Mouse (Mus musculus) lung, embryonic 16.5 days (tissue): ENCODE measurements around the gene Ccnd1. TPM values are rescaled to one million over a fixed set of nuclear protein-coding genes. Genes with fewer than 3 reads are reported as not detected.
"Not testable (repeated sequence)": the region's sequence is repeated elsewhere in the genome, so short reads cannot be mapped to it uniquely, and the experiment has no call there.

Source experiments
- ATAC-seq: fragments of 200-750 bp; cut with Nextera tagmentation; 2 replicates; pipeline ENCODE4 v1.8.0; 2017; ENCODE audit warnings: low read depth, mild to moderate bottlenecking, moderate library complexity
- H3K27ac ChIP-seq: fragments of 300-500 bp; sonication (generic); 2 replicates; pipeline ENCODE4 v1.5.1; 2014; ENCODE audit warnings: mild to moderate bottlenecking, control low read depth, low read length
- H3K27me3 ChIP-seq: fragments of 300-500 bp; sonication (generic); 2 replicates; pipeline ENCODE4 v1.6.1; 2014; ENCODE audit warnings: low read depth, low read length, mixed read lengths; ENCODE audit not compliant: control insufficient read depth, insufficient read depth
- H3K36me3 ChIP-seq: fragments of 300-500 bp; sonication (generic); 2 replicates; pipeline ENCODE4 v1.6.1; 2014; ENCODE audit warnings: low read length; ENCODE audit not compliant: control insufficient read depth, insufficient read depth
- H3K4me1 ChIP-seq: fragments of 300-500 bp; sonication (generic); replicated peaks from 2 replicates; pipeline ENCODE4 v1.6.1; 2014; ENCODE audit warnings: low read length, mixed read lengths; ENCODE audit not compliant: control insufficient read depth, insufficient read depth
- H3K4me2 ChIP-seq: fragments of 300-500 bp; sonication (generic); 2 replicates; pipeline ENCODE4 v1.6.1; 2014; ENCODE audit warnings: low read depth, low read length, control low read depth
- H3K4me3 ChIP-seq: fragments of 300-500 bp; sonication (generic); 2 replicates; pipeline ENCODE4 v1.5.1; 2014; ENCODE audit warnings: mild to moderate bottlenecking, low read length, control low read depth
- H3K9ac ChIP-seq: fragments of 300-500 bp; sonication (generic); 2 replicates; pipeline ENCODE4 v1.6.1; 2014; ENCODE audit warnings: low read length, control low read depth
- H3K9me3 ChIP-seq: fragments of 300-500 bp; sonication (generic); 2 replicates; pipeline ENCODE4 v1.6.1; 2016; ENCODE audit warnings: low read length; ENCODE audit not compliant: control insufficient read depth
- WGBS: fragments of 180-500 bp; shearing (Covaris S2); extraction: QIAGEN DNeasy Blood & Tissue Kit; methylation state at CpG from one replicate; pipeline ENCODE4 v1.1.7; 2014; 5-methylcytosine and 5-hydroxymethylcytosine counted together
- polyA plus RNA-seq: library from polyadenylated mRNA; unstranded; fragments of >200 nt; fragmentation: Nextera tagmentation; extraction: Ambion mirVana; gene quantifications from 2 replicates; pipeline ENCODE4 v1.2.1, GENCODE M21; 2015

Ccnd1 gene
- polyA plus RNA-seq, 1 experiment from 2014 or later: 122 TPM

GRCm38 (mm10) chr7:144898506-144898905 is 41.2 kb downstream of the Ccnd1 start:
- H3K9me3 ChIP-seq: no peaks in the 10 kb centered on the region
- H3K27me3 ChIP-seq: peaks cover 52% of the 10 kb centered on the region
- no peak overlapping the region for H3K4me3 ChIP-seq
- no peak for ATAC-seq
- WGBS: 62% methylated on average over 6 of the region's 6 CpGs
- H3K27ac ChIP-seq: no peak overlapping the region
- no peak overlapping the region for H3K9ac ChIP-seq
- peaks cover 19% of the 10 kb centered on the region for H3K4me1 ChIP-seq
- H3K36me3 ChIP-seq: no peaks in the 10 kb centered on the region
- no peak overlapping the region for H3K4me2 ChIP-seq

DNA sequence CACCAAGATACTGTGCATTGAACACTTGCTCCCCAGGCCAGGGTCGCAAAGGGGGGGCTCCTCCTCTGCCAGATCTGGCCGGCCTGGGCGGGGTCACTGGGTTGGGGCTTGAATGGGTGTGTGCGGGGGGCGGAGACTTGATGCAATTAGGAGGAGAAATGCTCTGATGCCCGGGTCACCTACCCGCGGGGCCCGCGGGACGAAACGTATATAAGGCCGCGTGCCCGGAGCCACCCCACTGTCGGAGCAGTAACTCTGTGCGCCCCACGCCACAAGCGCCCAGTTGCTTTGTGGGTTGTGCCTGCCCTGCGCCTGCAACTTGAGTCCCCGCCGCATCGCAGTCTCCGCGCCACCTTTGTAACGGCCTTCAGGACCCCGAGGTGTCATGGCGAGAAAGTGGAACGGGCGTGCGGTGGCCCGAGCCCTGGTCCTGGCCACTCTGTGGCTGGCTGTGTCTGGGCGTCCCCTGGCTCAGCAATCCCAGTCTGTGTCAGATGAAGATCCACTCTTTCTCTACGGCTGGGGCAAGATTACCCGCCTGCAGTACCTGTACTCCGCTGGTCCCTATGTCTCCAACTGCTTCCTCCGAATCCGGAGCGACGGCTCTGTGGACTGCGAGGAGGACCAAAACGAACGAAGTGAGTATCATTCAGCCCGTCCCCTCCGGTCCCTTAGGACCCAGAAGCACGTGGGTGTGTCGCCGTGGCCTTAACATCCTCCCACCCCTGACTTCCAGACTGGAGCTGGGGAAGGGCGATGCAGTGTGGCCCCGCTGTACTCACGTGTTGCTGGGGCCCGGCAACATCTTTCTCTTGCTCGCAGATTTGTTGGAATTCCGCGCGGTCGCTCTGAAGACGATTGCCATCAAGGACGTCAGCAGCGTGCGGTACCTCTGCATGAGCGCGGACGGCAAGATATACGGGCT is 43.2 kb downstream of the Ccnd1 start, which contains the start of gene Fgf15:
Gene Fgf15, plus strand, starts transcription at position 238 of the 925 bp plus-strand sequence.
- 0 out of 2 replicates have a peak, but pooled peaks have one; percentile 18 for ATAC-seq
- Histone ChIP-seq H3K4me3 (peak within 1 kb of the TSS; percentile 51), H3K4me1 (peaks cover 19% of the 10 kb centered on the region), H3K4me2 (peak within 1 kb of the TSS; percentile 86), H3K9ac (peak within 1 kb of the TSS; percentile 53), H3K27ac (no peak within 1 kb of the TSS), H3K36me3 (no peaks in the 10 kb centered on the region), H3K9me3 (no peaks in the 10 kb centered on the region), H3K27me3 (peaks cover 52% of the 10 kb centered on the region)
- WGBS: under 1% methylated on average over 65 of the region's 65 CpGs

DNA sequence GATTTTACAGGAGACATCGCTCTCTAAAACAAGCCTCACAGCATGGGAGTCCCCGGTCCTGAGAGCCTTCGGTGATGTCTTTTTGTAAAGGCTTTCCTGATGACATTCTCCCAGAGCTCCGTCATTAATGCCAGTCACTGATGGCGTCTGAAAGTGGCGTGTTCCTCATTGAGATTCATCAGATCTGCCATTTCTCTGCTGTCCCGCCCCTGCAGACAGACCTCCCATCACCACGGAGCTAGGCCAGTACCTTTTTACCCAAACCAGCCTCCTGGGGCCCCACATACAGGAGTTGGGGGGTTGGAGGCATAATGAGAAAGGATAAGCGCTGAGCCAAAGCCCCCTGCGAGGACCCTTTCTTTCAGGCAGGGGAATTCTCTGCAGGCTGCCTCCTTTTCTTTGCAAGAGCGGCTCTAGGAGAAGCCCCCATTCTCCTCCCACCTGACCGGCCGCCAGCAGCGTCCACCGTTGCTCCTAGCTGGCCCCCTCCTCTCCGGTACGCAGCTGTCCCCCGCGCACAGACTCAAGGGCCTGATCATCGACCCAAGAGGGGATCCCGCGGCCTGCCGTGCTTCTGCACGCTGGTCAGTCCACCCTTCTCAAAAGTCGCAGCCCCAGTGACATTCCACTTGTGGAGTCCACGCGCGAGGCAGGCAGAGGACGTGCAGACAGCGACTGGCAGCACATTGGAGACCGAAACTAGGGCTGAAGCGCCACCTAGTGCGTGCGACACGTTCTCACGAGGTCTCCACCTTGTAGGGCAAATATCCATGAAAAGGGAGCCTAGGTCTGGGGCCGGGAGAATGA is 44.2 kb downstream of the Ccnd1 start:
- H3K4me2 ChIP-seq: peak overlapping the region; percentile 86
- H3K4me1 ChIP-seq: peaks cover 19% of the 10 kb centered on the region
- H3K9me3 ChIP-seq: no peaks in the 10 kb centered on the region
- H3K27me3 ChIP-seq: peaks cover 52% of the 10 kb centered on the region
- H3K36me3 ChIP-seq: no peaks in the 10 kb centered on the region
- peak; percentile 77 for ATAC-seq
- 1% methylated on average over 37 of the region's 37 CpGs for WGBS
- no peak overlapping the region for H3K27ac ChIP-seq
- H3K9ac ChIP-seq: peak overlapping the region; percentile 53
- H3K4me3 ChIP-seq: peak overlapping the region; percentile 51

DNA sequence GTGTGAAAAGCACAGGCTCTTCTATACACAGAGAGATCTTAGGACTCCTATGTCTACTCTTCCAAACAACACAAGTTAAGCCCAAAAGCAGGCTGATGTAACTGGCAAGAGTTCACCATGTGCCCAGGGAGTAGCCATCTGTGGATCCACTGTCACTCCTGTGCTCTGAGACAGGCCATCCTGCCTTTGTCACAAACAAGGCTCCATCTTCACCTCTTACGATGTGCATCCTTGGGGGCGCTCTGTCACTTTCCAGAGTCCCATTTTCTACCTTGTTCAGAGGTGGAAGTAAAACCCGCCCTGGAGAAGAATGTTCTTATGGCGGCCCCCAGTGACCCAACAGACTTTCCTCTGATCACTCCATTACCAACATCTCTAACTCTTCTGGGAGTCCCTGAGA is 45.0 kb downstream of the Ccnd1 start:
- H3K4me2 ChIP-seq: no peak overlapping the region
- no peak overlapping the region for H3K27ac ChIP-seq
- H3K4me3 ChIP-seq: no peak overlapping the region
- no peaks in the 10 kb centered on the region for H3K36me3 ChIP-seq
- WGBS: 9% methylated on average over 4 of the region's 4 CpGs
- peaks cover 19% of the 10 kb centered on the region for H3K4me1 ChIP-seq
- H3K9me3 ChIP-seq: no peaks in the 10 kb centered on the region
- H3K27me3 ChIP-seq: peaks cover 52% of the 10 kb centered on the region
- no peak for ATAC-seq
- no peak overlapping the region for H3K9ac ChIP-seq

- Histone ChIP-seq H3K4me2 (no peak overlapping the region), H3K27ac (no peak overlapping the region), H3K36me3 (no peaks in the 10 kb centered on the region), H3K27me3 (peaks cover 49% of the 10 kb centered on the region), H3K9me3 (no peaks in the 10 kb centered on the region), H3K4me1 (peaks cover 19% of the 10 kb centered on the region), H3K9ac (no peak overlapping the region), H3K4me3 (no peak overlapping the region)
- ATAC-seq: no peak
- 7% methylated on average over 5 of the region's 5 CpGs for WGBS
These were observed 45.5 kb downstream of the Ccnd1 start for GRCm38 (mm10) chr7:144894191-144894590.

DNA sequence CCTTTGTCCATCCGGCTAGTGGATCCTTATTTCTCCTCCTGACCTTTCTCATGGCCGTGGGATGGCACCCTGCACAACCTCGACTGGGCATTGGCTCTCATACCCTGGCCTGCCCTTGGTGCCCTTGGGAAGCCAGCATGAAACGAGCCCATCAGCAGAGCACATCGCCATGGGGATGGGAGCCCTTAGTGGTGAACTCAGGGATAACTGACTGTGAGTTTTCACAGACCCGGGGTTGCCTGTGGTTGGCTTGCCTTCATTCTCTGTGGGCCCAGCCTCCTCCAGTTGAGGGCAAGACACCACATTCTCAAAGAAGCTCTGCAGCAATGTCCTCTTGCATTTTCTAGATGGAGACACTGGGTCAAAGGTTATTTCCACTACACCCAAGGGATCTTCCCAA is 47.4 kb downstream of the Ccnd1 start:
- 48% methylated on average over 6 of the region's 6 CpGs for WGBS
- no peak overlapping the region for H3K9ac ChIP-seq
- no peaks in the 10 kb centered on the region for H3K36me3 ChIP-seq
- no peaks in the 10 kb centered on the region for H3K9me3 ChIP-seq
- peaks cover 19% of the 10 kb centered on the region for H3K4me1 ChIP-seq
- no peak for ATAC-seq
- H3K27ac ChIP-seq: no peak overlapping the region
- H3K4me2 ChIP-seq: no peak overlapping the region
- H3K4me3 ChIP-seq: no peak overlapping the region
- H3K27me3 ChIP-seq: peaks cover 33% of the 10 kb centered on the region

DNA sequence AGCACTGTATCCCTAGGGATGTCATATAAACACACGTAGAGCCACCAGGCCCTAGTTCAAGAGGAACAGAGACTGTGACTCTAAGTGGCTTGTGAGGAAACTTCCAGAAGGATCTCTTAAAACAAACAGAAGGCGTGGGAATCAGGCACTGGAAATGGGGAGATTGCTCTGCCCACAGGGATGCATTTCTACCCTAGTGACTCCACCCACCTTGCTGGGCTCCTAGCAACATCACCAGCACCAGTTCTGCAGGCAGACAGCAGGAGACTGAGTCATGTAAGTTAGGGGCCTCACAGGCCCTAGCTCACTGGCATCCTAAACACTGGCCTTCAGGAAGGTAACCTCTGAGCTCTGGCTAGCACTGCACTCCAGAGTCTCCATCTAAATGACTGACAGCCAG is 47.9 kb downstream of the Ccnd1 start:
- Histone ChIP-seq H3K9ac (no peak overlapping the region), H3K27me3 (peaks cover 28% of the 10 kb centered on the region), H3K4me3 (no peak overlapping the region), H3K9me3 (no peaks in the 10 kb centered on the region), H3K4me1 (peaks cover 16% of the 10 kb centered on the region), H3K27ac (no peak overlapping the region), H3K36me3 (no peaks in the 10 kb centered on the region), H3K4me2 (no peak overlapping the region)
- 52% methylated on average over 2 of the region's 2 CpGs for WGBS
- ATAC-seq: no peak

- not testable (repeated sequence) for H3K9ac ChIP-seq, H3K27ac ChIP-seq, H3K4me3 ChIP-seq, H3K4me1 ChIP-seq, H3K9me3 ChIP-seq, H3K4me2 ChIP-seq, H3K36me3 ChIP-seq, ATAC-seq
- peaks cover 18% of the 10 kb centered on the region for H3K27me3 ChIP-seq
- WGBS: 92% methylated on average over 1 of the region's 1 CpGs
These were observed 49.1 kb downstream of the Ccnd1 start for GRCm38 (mm10) chr7:144890661-144891060.
